Mouse (Mus musculus): ENCODE results near the gene Drg1.

Gene Drg1

DNA sequence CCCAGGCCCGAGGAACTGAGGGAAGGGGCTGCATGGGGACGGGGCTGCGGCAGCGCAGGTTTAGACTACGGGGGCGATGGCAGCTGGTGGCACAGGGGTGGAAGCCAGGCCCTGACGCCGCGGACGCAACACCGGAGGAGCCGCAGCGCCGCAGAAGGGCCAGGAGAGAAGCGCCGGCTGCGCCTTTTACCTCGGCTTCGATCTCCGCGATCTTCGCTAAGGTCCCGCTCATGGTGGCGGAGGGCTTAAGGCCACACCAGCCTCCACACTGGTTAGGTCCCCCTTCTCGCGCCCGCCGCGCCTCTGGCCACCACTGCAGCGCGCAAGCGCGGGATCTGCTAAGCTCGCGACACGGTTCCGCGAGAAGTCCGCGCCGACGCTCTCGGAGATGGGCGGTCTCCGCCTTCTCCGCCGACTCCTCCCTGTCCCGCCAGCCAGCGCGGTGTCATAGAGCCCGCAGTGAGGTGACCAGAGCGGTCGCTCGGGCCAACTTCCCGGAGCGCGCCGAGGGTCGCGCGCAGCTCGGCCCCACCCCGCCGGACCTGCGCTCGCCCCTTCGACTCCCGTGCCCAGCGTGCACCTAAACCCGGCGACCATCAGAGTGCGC, at the start of gene Drg1:
Gene Drg1 (minus strand): TSS at position 337 of the 607 bp plus-strand sequence.
- peak; percentile 98 for DNase-seq (ENCODE audit: low read depth, low spot score)

DNA sequence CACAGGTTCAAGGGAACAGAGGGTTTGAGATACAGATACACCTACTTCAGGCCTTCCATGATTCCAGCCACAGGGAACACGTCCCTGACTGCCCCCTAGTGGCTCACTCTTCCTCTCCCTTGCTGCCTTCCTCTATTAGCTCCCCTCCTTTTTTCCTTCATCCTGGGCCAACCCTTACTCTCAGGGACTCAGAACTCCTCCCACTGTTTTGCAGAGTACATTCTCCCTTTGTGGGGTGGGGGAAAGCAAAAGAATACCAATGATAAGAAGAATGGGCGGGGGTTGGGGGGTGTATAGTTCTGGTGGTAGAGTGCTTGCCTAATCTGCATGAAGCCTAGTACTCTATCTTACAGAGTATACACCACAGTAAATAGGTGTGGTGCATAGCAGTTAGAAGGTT, 47.9 kb upstream of the Drg1 start:
- DNase-seq (ENCODE audit: low read depth, low spot score), result peak; percentile 33

DNA sequence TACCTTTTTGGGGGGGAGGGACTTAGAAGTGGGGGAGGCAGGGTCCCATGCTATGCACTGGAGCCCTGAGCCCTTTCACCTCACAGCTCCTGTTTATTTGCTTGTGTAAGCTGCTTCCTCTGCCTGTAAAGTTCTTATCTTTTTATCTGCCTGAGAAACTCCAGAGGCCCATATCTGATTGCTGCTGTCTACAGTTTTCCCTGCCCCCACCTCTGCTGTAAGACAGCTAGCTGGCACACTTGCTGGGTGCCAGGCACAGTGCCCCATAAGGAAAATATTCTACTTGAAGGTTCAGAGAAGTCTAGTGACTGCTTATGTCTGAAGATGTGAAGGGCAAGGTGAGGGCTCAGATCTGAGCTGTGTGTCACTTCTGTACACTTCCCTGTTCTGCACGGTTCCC, 47.1 kb upstream of the Drg1 start:
- no peak for DNase-seq (ENCODE audit: low read depth, low spot score)

DNA sequence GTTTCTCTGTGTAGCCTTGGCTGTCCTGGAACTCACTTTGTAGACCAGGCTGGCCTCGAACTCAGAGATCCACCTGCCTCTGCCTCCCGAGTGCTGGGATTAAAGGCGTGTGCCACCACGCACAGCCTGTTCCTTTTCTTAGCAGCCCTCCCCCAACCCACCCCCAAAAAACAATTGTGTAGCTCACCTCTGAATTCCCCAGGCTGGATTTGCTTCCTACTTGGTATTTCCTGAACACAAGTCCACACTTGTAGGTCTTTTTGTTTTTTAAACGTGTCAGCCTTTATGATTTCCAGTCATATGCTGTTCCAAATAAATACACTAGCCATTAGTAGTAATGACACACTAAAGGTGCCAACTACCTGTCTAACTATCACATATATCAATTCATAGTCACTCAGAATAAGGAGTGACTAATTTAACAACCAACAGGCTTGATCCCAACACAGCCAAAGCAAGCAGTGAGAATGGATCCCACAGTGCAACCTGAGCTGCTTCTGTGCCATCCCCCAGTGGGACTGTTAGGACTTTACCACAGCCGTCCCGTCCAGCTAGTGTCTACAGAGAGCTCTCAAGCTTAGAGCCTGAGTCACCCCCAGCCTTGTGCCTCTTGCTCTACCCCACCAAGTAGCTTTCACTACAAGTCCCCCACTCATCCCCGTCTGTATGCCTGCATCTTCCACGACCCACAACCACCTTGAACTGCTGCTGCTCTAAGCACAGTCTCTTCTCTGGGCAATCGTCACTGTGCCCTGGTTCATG, 45.6 kb upstream of the Drg1 start:
- DNase-seq (ENCODE audit: low read depth, low spot score), result no peak

DNA sequence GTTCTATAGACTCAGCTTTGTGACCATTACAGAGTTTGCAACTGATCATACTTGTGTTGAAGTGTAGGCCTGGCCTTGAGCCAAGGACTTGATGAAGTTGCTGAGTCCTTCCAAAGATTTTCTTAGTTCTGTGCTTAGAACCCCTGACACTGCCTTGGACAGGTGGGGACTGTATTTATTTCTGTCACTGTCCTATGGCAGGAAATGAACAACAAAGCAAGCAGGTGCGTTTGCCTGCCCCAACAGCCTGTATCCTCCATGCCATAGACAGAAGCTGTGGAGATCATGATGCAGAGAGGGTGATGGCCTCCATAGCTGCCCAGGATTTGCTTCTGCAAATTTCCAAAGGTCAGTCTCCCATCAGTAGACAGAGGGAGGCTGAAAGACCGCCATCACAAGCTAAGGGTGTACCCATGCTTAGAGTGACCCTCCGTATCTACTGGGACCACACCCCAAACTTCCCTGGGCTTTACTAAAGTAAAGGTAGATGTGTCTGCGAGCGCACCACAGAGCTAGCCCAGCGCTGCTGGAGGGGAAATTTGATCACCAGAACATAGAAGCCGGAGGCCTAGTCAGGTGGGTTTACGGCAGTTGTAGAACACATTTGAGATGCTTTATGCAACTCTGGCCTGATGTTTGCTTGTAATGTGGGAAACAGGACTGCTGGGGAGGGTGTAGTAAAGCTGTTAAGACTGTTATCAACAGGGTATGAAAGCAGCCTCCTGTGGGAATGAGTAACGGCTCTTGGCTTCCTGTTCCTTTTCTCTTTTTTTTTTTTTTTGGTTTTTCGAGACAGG, 44.8 kb upstream of the Drg1 start:
- no peak for DNase-seq (ENCODE audit: low read depth, low spot score)

DNA sequence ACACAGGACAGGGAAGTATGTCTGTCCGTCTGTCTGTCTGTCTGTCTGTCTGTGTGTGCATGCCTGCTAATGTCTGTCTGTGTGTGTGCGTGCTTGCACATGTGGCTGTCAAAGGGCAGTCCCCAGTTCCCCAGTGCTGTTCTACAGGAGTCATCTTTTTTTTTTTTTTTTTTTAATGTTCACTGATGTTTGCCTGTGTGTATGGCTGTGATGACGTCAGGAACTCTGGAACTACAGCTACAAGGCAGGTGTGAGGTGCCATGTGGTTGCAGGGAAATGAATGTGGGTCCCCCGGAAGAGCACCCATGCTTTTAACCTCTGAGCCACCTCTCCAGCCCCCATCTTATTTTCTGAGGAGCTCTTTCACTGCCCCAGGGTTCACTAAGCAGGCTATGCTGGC, 43.7 kb upstream of the Drg1 start:
- no peak for DNase-seq (ENCODE audit: low read depth, low spot score)

- DNase-seq (ENCODE audit: low read depth, low spot score), result no peak
These were observed 41.7 kb upstream of the Drg1 start for GRCm38 (mm10) chr11:3307875-3308274.

DNA sequence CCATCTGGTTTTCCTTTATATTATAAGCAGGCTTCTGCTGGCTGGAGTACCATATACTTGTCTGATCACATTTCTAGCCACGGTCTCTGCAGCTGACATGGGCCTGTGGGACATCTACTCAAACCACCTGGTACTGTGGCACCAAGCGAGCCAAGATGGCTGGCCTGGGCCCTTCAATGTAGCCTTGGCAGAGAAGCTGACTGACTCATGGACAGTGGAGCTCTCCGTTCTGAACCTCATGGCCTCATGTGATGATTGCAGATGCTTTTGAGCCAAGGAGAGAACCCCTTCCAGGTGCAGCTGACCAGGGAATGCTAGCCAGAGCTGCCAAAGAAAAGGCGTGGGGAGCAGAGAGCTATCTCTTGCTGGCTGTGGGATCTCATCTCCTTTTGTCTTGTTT, 39.6 kb upstream of the Drg1 start:
- no peak for DNase-seq (ENCODE audit: low read depth, low spot score)

DNA sequence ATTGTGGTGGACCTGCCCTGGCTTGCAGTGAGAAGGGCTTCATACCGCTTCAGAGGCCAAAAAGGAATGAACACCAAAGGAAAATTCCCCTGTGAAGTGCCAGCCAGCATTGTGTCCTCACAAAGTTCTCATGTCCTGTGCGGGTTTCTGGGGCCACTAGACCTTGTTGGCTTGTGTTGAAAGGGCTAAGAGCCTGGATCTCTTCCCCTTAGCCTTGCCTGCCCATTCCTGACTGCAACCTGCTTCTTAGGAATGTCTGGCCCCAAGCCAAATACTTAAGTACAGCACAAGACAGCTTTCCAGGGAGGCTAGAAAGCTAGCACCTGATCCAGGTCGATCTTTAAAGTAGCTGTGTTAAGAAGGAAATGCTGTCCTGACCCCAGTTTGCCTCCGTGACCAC, 36.6 kb upstream of the Drg1 start:
- no peak for DNase-seq (ENCODE audit: low read depth, low spot score)

GRCm38 (mm10) chr11:3302385-3302784, 36.2 kb upstream of the Drg1 start:
- no peak for DNase-seq (ENCODE audit: low read depth, low spot score)

GRCm38 (mm10) chr11:3301075-3301474, 34.9 kb upstream of the Drg1 start:
- no peak for DNase-seq (ENCODE audit: low read depth, low spot score)

DNA sequence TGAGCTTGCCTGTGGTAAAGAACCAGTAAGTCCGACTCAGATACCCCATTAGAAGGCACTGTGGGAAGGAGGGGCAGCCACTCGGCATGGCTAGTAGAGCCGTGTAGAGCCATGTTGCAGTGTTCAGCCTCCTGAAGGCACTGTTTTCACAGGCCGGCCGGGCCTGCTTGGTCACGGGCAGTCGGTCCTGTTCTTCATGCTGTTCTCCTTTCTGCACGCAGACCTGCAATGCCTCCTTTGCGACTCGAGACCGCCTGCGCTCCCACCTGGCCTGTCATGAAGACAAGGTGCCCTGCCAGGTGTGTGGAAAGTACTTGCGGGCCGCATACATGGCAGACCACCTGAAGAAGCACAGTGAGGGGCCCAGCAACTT, 32.6 kb upstream of the Drg1 start:
- DNase-seq (ENCODE audit: low read depth, low spot score), result no peak

DNA sequence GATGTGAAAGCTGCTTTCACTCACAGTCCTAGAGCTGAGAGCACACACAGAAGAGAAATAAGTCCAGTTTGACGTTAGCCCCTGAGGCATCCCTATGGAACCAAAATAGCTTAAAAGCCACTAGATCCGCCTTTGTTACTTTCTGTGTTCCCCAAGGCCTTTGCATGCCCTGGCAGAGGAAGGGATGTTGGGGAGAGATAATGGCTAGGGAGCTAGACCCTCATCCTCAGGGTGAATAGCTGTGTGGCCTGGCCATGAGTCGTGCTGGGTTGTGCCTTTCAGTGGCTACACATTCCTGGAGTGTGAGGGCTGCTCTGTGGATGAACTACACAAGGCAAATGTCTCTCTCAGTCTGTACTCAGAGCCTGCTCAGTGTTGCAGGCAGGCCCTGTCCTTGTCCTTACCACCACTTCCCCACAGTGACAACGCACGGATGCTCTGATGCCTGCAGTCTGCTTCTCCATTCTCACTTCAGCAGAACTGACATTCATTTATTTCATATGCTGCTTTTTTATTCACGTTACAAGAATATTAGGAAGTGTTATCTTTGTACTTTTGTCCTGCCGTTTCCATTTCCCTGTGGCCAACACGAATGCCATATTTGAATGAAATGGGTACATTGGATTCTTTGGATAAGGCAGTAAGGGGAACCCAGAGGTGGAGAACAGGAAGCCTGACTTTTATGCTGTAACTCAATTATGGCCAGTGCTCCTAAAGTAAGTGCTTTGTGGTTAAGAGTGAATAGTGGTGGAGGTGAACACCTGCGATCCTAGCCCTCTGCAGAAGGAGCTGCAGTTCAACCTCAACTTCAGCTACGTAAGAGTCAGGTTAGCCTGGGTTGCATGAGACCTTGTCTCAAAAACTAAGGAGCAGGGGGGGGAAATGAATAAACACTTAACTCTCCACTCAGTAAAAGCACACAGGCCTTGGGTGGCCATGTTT, 31.9 kb upstream of the Drg1 start:
- DNase-seq (ENCODE audit: low read depth, low spot score), result no peak

GRCm38 (mm10) chr11:3296056-3296455, 29.8 kb upstream of the Drg1 start:
- no peak for DNase-seq (ENCODE audit: low read depth, low spot score)

DNA sequence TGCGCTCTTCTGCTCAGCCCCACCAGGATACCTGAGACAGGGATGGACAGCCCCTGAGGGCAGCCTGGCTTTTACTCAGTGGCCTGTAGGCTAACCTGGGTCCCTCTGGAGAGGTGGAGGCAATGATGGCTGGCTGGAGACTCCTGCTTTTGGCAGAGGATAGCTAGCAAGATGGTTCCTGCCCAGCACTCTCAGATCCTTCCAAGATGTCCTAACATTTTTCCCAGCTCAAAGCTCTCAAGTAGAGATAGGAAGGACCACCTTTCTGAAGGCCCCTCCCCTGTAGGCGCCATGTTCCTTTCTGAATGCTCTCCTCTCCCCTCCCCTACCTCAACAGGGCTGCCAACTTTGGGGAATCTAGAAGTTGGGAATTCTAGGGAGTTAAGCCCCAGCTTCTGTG, 28.4 kb upstream of the Drg1 start:
- DNase-seq (ENCODE audit: low read depth, low spot score), result no peak

GRCm38 (mm10) chr11:3293361-3293760, 27.1 kb upstream of the Drg1 start:
- no peak for DNase-seq (ENCODE audit: low read depth, low spot score)

- no peak for DNase-seq (ENCODE audit: low read depth, low spot score)
These were observed 26.6 kb upstream of the Drg1 start for GRCm38 (mm10) chr11:3292711-3293249.

DNA sequence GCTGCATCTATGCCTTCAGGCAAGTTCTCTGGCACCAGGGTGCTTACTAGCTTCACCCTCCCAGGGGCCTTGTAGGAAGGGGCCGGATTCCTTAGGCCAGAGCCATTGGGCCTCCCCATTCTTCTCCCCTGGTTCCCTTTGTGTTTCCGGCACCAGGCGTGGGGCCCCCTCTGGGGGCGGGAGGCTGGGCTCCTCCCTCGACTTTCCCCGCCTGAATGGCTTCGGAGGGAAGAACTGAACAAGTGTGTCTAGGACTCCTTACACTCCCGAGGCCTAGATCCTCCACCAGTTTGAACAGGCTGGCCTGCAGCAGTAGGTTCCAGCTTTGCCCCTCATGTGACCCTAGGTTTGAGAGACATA, 25.8 kb upstream of the Drg1 start:
- peak; percentile 69 for DNase-seq (ENCODE audit: low read depth, low spot score)

- DNase-seq (ENCODE audit: low read depth, low spot score), result peak; percentile 54
These were observed 25.3 kb upstream of the Drg1 start for GRCm38 (mm10) chr11:3291311-3292061.

DNA sequence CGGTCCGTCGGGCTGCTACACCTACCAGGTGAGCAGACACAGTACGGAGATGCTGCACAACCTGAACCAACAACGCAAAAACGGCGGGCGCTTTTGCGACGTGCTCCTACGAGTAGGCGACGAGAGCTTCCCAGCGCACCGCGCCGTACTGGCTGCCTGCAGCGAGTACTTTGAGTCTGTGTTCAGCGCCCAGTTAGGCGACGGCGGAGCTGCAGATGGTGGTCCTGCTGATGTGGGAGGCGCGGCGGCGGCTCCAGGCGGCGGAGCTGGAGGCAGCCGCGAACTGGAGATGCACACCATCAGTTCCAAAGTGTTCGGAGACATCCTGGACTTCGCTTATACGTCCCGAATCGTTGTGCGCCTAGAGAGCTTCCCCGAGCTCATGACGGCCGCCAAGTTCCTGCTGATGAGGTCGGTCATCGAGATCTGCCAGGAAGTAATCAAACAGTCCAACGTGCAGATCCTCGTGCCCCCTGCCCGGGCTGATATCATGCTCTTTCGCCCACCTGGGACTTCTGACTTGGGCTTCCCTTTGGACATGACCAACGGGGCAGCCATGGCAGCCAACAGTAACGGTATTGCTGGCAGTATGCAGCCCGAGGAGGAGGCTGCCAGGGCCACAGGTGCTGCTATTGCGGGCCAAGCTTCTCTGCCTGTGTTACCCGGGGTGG, 24.6 kb upstream of the Drg1 start:
- peak; percentile 75 for DNase-seq (ENCODE audit: low read depth, low spot score)

All from A20 (cell line).